Mouse (Mus musculus) urinary bladder, postnatal 36 days (tissue): ENCODE measurements at regions not wholly inside any gene's neighbourhood (a gene's known extent, or its start where the extent isn't known, plus 50 kb on each side); places are given as distances from the start of the nearest gene placed in this dataset.

Source experiments
- DNase-seq, 2 experiments: peaks; one replicate each; pipeline ENCODE4 v3.0.0; 2022; ENCODE audit warnings: low spot score in 2 of 2, mixed read lengths in 1 of 2

DNA sequence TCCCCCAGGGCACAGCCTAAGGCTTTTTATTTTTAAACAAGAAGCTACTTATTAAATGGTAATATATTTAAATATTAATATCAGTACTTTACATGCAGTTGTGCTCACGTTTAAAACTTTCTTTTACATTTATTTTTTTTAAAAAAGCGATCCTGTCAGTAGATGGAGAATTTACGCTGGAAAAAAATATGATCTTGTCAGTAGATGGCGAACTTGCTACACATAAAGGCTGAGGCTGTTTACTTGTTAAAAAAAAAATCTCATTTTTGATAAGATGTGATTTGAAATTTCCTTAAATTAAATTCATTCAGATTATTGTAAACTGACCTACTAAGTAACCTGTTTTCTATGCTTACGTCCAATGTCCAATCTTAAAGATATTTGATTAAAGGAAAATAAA, 441.7 kb upstream of the BB014433 start:
- no peak for DNase-seq

DNA sequence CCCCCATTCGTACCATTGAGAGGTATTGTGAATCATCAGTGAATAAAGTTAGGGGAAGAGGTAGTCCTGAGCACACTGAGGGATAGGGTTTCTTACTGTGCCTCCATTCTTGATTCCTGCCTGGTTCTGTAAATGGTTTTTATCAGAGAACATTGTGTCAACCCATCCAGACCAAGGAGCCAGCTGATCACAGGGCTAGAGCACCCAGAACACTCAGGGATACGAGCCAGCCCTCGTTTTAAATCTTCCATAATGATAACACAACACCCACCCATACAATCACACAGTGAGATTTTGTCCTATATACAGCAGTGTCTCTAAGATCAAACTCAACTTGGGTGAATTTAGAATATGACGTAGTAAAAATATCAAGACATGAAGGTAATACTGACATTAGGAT, 424.7 kb upstream of the BB014433 start:
- DNase-seq = no peak

DNA sequence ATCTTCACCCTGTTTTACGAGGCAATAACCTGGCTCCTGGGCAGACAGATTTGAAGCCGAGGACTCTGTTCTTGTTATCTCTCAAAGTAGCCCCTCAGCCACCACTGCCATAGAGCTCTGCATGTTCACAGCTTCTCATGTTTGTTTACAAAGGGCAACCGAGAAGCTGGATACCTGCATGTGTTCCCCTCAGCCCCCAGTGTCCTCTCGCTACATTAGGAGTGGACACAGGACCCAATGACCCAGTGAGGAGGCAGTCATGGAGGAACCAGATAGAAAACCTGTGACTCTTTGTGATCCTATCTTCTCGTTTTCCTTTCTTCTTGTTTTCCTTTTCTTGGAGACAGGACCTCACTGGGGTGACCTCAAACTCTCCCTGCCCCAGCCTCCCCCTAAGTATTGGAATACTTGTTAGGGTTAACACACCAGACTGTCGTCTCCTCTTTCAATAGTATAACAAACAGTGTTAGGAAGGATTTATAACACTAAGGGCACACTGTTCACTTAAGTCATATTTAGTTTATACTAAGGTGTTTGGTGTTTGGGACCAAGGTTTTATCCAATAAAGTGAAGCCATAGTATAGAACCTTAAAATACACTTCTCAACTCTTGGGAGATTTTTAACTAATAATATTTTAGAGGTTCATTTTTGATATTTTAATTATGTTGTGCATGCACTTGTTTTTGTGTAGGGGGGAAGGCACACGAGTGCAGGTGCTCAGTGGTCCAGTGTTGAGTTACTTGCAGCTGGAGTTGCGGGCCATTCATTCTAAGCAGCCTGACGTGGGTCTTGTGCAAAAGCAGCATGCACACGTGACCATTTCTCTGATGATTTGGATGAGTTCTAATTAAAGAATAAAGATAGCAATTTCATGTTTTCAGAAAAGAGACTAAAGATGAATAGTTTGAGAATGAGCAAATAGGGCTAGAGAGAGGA, 422.9 kb upstream of the BB014433 start:
- no peak for DNase-seq

DNA sequence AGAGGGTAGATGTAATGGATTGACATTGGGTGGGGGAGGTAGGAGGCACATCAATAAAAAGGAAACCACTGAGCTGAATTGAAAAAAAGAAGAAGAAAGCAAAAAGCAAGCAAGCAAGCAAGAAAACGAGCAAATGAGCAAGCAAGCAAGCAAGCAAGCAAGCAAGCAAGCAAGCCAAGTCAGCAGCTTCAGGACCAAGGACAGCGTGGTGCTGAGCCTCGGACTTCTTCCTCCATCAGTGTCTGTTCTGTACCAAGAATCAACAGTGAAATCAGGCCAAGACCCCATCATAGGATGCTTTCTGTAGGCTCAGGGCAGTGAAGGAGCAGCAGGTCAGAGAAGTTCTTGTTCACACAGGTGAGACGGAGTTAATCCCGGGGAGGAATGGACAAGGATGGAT, 392.7 kb upstream of the BB014433 start:
- no peak for DNase-seq

DNA sequence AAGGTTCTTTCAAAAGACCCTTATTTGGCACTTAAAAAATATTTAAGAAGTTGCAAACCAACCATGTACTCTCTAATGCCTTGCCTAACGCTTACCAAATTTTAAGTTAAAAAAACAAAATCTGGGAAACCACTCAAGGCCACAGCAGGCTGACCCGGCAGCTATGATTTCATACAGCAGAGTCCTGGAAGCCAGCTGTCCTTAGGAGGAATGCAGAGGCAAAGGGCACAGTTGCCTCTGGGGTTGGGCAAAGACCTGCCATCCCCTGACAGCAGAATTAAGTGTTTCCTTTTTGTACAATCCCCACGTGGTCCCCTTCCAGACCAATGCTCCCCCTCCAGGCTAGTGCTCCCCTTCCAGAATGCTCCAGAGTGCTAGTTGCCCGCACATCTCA, 348.8 kb upstream of the BB014433 start:
- DNase-seq = no peak

- no peak for DNase-seq
Observed at GRCm38 (mm10) chr8:15393936-15394721, 348.3 kb upstream of the BB014433 start.

GRCm38 (mm10) chr8:15392056-15392455, 346.2 kb upstream of the BB014433 start:
- peak in 1 of 2 experiments; percentile 4 for DNase-seq

DNA sequence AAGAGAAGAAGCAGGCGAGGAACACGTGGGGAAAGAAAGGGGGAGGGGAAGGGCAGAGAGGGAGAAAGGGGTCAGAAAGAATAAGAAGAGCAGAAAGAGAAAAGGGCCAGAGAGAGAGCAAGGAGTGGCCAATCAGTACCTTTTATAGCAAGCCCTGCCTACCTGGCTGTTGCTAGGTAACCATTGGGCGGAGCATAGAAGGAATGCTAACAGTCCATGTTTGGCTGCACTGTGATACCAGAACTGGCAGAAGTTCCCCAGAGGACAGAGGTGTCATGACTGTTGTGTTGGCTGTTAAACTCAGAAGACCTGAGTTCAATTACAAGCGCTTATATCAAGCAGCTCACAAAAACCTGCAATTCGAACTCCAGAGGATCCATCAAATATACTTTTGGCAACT, 342.9 kb upstream of the BB014433 start:
- no peak for DNase-seq

DNA sequence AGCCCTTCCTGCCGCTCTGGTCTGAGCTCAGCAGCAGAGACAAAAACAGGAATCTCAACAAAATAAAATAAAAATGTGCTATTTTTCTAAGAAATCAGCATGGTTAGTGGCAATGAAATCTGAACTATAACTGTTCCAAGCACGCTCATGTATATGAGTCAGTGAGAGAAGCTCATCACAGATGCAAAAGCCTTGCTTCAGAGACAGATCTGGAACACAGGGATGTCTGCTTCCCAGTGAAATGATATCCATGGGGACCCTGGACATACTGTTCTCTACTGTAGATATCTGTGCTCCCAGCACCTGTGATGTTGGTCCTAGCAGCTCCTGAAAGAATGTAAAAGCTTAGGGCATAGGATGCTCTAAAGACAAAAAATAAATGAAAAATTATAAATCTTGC, 321.2 kb upstream of the BB014433 start:
- no peak for DNase-seq

GRCm38 (mm10) chr8:15364546-15364945, 318.7 kb upstream of the BB014433 start:
- no peak for DNase-seq

- DNase-seq = no peak
Observed at GRCm38 (mm10) chr8:15344151-15344550, 298.3 kb upstream of the BB014433 start.

DNA sequence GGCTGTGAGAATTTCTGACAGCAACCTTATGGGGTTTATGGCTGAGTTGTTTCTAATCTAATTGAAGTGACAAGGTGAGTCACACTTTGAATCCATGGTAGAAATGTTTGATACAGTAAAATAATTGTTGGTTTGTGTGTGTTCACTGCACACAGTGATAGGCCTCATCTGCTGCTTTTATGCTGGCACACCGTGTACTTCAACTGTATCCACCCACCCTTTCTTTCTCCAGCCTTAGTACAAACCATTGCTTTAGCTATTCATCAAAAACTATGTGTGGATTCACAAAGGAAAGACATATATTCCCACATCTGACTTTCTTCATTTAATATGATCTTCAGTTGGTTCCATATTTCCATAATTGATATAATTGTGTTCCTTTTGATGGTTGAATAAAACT, 297.7 kb upstream of the BB014433 start:
- DNase-seq = no peak

- DNase-seq = no peak
Observed at GRCm38 (mm10) chr8:15334532-15334931, 288.7 kb upstream of the BB014433 start.

- DNase-seq = no peak
Observed at GRCm38 (mm10) chr8:15327312-15327711, 281.4 kb upstream of the BB014433 start.

DNA sequence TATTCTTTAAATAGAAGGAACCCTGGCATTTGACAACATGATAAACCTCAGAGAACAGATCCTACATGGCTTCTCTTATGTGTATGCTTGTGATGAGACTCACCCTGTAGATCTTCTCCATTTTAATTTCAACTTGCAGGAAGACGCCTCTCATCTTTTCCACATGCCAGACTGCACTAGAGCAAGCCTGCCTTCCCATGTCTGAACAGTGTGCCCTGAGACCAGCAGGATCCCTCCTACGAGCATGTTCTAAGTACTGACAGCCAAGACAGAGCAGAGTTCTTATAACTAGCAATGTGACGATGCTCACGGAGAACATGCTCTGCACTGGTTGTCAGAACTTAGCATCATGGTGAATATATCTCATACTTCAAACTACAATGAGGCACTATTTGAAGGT, 277.5 kb upstream of the BB014433 start:
- DNase-seq = no peak

DNA sequence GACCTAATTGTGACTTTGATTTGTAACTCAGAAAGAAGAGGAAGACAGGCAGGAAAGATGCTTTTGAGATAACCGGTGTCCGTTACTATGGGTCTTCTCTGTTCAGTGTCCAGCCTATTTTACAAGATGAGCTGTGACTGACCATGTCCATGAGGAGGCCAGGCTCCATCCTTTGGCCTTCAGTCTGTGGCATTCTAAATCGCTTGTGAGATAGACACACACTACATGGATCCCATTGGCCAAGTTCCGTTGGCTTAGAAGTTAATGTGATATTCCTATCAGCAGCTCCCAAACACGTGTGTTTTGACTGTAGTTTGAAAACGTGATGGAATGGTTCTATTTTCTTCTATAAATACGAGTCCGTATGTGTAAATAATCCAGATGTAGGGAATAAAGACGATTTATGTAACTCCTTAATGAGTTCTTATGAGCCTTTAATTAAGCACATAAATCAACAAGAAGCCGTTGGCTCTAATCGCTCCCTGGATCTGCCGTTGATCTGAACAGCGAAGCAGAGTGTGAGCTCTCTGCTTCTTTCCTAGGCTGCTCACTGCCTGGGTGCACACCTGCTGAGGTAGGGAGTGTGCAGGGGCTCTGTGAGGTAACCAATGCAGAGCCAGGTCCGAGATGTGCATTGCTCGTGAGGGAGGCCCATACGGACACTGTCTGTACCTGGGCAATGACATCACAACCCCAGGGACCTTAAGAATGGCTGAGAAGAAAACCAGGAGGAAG, 272.4 kb upstream of the BB014433 start:
- no peak for DNase-seq

GRCm38 (mm10) chr8:15313481-15313880, 267.6 kb upstream of the BB014433 start:
- no peak for DNase-seq

DNA sequence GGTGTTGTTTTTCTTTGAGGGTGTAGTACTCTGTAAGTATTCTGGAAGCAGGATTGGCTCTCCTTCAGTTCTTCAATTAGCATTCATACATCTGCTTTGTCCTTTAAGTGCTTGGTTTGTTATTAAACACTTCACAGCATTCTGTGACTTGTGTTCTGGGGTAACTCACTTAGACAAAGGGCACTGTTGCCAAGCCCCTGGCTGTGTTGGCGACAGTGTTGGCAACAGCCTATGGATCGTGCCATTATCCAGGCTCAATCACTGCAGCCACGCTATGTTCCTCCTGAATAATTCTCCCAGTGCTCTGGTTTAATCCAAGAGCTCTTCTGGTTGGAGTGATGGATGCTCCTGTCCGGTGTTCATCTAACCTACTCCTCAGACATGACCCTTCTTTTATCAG, 265.6 kb upstream of the BB014433 start:
- no peak for DNase-seq

- DNase-seq = no peak
Observed at GRCm38 (mm10) chr8:15311045-15311444, 265.2 kb upstream of the BB014433 start.

DNA sequence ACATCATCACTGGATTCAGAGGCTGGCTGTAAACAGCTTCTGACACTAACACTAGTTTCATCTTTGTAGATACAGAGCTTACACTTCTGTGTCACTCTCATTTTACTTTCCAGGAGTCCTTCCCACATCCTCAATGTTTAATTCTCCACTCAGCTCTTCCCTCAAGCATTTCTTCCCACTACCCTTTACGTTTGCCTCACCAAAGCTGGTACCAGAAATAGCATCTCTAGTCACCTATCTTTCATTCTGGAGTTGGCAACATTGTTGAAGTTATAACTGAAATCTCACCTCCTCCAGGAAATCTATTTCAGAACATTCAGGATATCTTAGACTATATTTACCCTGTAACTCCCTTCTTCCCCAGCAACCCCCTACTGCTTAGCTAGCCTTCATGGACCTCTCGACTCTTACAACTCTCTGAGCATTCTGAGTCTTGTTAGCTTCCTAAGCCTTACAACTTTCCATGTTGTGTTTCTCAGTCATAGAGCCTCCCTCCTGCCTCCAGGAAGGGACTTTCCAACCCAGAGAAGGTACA, 258.3 kb upstream of the BB014433 start:
- DNase-seq = no peak

DNA sequence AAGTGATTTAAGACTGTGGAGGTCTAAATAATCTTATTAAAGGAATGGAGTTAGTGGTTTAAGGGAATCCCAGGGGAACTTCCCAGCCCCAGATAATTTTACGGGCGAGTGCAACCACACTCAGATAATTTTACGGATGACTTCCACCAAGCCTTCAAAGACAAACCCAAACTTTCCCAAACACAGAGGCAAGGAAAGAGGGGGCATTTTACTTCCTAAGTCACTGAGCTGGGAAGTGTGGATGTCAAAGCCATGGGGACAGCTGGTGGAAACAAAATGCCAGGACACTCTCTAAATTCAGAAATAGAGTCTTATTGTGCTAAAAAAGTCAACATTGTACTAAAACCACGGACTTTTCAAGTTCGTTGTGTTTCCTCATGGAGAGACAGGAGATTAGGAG, 227.9 kb upstream of the BB014433 start:
- no peak for DNase-seq
